Mouse (Mus musculus) inflammation-experienced regulatory T-cells (primary cell): ENCODE data around the gene Gatc. TPM values are rescaled to one million over a fixed set of nuclear protein-coding genes. Genes with fewer than 3 reads are reported as not detected.

Source experiments
- polyA plus RNA-seq, 2 experiments: library from polyadenylated mRNA; unstranded; fragments of 100-300 nt; shearing (Covaris generic); gene quantifications; one replicate each; pipeline ENCODE4 v1.2.1; 2017

Gene Gatc
- 10 to 100 TPM; 23.4 to 25.1 TPM for polyA plus RNA-seq

DNA sequence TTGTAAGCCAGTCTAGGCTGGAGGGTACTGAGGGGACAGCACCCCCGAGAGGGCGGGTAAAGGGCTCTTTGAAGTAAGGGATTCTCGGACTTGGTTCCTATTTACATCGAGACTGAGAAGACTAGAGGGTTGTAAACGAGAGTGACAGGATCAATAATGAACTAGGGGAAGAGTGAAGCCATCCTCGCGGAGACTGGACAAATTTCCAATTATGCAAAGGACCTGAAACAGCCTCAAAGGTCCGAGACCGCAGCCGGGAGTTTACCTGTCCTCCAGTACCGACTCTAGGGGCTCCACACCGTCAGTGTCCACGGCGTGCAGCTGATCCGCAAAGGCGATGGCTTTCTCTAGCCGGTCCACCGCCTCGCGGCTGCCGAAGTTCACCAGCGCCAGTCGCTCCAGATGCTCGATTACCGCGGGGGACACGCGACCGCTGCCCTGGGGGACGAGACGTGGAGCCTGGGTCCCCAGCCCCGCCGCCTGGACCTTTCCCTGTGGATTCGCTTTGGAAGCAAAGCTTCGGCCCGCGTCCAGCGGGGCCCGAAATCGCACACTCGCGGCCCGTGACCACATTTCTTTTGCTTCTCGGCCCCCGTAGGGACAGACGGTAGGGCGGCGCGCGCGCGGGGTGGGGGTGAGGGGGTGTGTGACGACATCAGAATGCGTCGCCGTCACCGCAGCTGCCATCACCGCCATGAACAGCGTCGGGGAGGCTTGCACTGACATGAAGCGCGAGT lies at the start of gene Gatc, which contains the start of gene Triap1:
Gene Gatc, minus strand, starts transcription at position 602 of the 737 bp plus-strand sequence.
Gene Triap1, plus strand, starts transcription at position 649 of the 737 bp plus-strand sequence.

DNA sequence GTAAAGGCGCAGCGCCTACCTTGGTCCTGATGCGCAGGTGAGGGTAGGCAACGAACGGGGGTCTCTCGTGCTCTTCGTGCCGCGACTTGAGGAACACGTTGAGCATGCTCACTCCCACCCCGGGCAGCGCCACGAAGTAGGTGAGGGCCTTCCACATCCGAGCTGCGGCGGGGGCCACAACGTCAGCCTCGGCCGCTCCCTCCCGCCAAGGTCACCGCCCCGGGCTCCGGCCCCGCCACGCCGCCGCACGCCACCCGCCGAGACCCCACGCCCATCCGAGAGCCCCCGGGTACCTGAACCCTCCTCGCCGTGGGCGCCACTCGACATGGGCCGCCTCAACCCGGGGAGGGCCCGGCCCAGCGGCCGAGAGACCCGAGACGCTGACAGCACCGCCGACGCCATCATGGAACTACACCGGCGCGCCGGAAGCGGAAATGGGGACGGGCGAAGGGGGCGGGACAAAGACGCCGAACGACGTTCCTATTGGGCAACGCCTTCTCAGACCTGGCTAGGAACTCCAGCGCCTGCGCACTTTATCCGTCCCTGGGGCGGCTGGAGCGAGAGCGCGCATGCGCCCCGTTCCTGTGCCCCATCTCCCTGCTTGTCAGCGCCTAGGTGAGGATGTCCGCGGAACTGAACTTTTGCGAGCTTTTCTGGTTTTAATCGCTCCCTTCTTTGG lies 7.7 kb upstream of the Gatc start, which contains the start of gene Cox6a1:
Gene Cox6a1, minus strand, starts transcription at position 436 of the 679 bp plus-strand sequence.

DNA sequence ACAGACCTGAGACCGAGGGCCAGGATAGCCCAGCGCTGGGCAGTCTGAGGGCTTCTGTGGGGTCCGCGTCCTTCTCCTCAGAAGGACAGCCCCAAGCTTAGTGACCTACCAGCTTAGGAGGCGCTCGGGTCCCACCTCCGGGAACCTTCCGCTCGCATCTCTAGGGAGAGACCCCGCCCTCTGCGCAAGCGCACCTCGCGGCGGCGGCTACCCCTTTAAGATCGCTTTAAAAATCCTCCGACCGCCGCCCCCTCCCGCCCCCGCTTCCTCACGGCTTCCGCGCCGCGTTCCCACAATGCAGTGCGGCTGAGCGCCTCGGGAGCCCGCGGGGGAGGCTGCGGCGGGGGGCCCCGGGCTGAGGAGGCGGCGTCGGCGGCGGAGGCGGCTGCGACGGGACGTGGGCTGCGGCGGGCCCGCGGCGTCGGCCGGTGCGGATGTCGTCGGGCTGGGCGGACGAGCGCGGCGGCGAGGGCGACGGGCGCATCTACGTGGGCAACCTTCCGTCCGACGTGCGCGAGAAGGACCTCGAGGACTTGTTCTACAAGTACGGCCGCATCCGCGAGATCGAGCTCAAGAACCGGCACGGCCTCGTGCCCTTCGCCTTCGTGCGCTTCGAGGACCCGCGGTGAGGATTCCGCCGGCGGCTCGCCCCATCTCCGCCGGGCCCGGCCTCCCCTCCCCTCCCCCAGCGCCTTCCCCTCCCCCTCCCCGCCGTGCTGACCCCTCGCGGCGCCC lies 13.9 kb downstream of the Gatc start, which contains the start of gene Srsf9:
Gene Srsf9, plus strand, starts transcription at position 303 of the 735 bp plus-strand sequence.

DNA sequence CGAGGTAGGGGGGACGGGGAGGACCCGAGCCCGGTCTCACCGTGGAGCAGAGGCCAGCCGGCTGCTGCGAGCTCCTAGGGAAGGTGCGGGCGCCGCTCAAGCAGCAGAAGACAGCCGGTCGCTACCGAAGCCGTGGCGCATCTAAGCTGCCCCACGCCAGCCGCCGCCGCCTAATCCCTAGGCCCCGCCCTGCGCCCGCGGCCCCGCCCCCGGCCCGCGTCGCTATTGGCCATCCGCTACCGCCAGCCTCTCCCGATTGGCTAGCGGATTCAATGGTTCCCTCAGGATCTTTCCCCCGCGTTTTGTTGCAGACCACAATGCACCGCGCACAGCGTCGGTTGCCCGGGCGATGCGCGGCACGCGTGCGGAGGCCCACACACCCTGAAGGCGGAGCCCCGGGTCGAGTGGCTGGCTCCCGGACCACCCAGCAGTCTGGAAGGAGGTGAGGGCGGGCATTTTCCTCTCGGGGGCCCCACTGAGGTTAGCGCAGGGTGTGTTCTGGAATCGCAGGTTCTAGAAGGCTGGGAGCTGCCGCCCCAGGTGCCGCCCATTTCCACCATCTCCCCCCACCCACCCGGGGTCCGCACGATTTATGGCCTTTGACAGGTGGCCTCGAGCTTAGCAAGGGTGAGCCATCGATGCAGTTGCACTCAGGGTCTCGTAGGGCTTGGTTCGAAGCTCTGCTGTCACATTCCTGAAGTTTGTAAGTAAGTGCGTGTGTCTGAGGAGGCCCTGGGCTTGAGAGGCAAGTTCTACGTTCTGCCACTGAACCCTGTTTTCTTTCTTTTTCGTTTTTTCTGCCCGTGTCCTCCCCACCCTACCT lies 40.0 kb downstream of the Gatc start, which contains the start of gene Dynll1:
Gene Dynll1, minus strand, starts transcription at position 208 of the 823 bp plus-strand sequence.

Other genes with a start within 250 kb of the Gatc start
- gene Gm10401, start 242.9 kb downstream of the Gatc start, polyA plus RNA-seq = 1 to 10 TPM in 1 of 2 experiments, not detected in 1; 4.3 TPM
- 10 to 100 TPM; 29.1 to 35.3 TPM for gene Acads, start 221.8 kb downstream of the Gatc start, polyA plus RNA-seq
- 10 to 100 TPM; 55.6 to 59.5 TPM for gene Unc119b, start 206.2 kb downstream of the Gatc start, polyA plus RNA-seq
- 10 to 100 TPM; 79.0 to 95.9 TPM for gene Mlec, start 183.0 kb downstream of the Gatc start, polyA plus RNA-seq
- not detected for gene Cabp1, start 146.8 kb downstream of the Gatc start, polyA plus RNA-seq
- 100 to 1,000 TPM; 180 to 186 TPM for gene Pop5, start 105.3 kb downstream of the Gatc start, polyA plus RNA-seq
- gene Rnf10, start 68.3 kb downstream of the Gatc start, polyA plus RNA-seq = 100 to 1,000 TPM; 122 to 124 TPM
- 10 to 100 TPM; 41.6 to 49.5 TPM for gene Coq5, start 61.5 kb downstream of the Gatc start, polyA plus RNA-seq
- gene Dynll1, start 40.2 kb downstream of the Gatc start, polyA plus RNA-seq = 100 to 1,000 TPM; 508 to 740 TPM
- 100 to 1,000 TPM; 121 to 126 TPM for gene Srsf9, start 14.0 kb downstream of the Gatc start, polyA plus RNA-seq
- 10 to 100 TPM; 47.3 to 52.3 TPM for gene Triap1, start within 50 bp of the Gatc start, polyA plus RNA-seq
- 100 to 1,000 TPM; 460 to 511 TPM for gene Cox6a1, start 7.8 kb upstream of the Gatc start, polyA plus RNA-seq
- 1 to 10 TPM in 1 of 2 experiments, under 1 TPM in 1; 0.24 to 1.0 TPM for gene Msi1, start 88.4 kb upstream of the Gatc start, polyA plus RNA-seq
- not detected for gene Pla2g1b, start 125.1 kb upstream of the Gatc start, polyA plus RNA-seq
- gene Sirt4, start 143.5 kb upstream of the Gatc start, polyA plus RNA-seq = 10 to 100 TPM in 1 of 2 experiments, 1 to 10 TPM in 1; 8.6 to 18.7 TPM
- gene Pxn, start 165.5 kb upstream of the Gatc start, polyA plus RNA-seq = 10 to 100 TPM; 50.1 to 57.5 TPM
- gene Rplp0, start 218.3 kb upstream of the Gatc start, polyA plus RNA-seq = 1,000 to 10,000 TPM; 1,423 to 1,938 TPM
- 10 to 100 TPM; 46.4 to 68.3 TPM for gene Gcn1l1, start 224.1 kb upstream of the Gatc start, polyA plus RNA-seq